Mouse (Mus musculus) hindbrain, embryonic 15.5 days (tissue): ENCODE data around the gene Prl7c1. TPM values are rescaled to one million over a fixed set of nuclear protein-coding genes. Genes with fewer than 3 reads are reported as not detected.
"Not testable (repeated sequence)": the region's sequence is repeated elsewhere in the genome, so short reads cannot be mapped to it uniquely, and the experiment has no call there.

Source experiments
- ATAC-seq: fragments of 200-750 bp; cut with Nextera tagmentation; 2 replicates; pipeline ENCODE4 v1.8.0; 2017; ENCODE audit warnings: low read depth, moderate number of reproducible peaks, moderate TSS enrichment; ENCODE audit not compliant: low FRiP score
- H3K27ac ChIP-seq: fragments of 300-500 bp; sonication (generic); replicated peaks from 2 replicates; pipeline ENCODE4 v1.5.1; 2015; ENCODE audit warnings: mild to moderate bottlenecking, inconsistent platforms
- H3K27me3 ChIP-seq: fragments of 300-500 bp; sonication (generic); 2 replicates; pipeline ENCODE4 v1.6.1; 2015; ENCODE audit warnings: control low read depth, inconsistent platforms
- H3K36me3 ChIP-seq: fragments of 300-500 bp; sonication (generic); 2 replicates; pipeline ENCODE4 v1.6.1; 2015; ENCODE audit warnings: control low read depth, inconsistent platforms
- H3K4me1 ChIP-seq: fragments of 300-500 bp; sonication (generic); replicated peaks from 2 replicates; pipeline ENCODE4 v1.6.1; 2015; ENCODE audit warnings: control low read depth, inconsistent platforms
- H3K4me2 ChIP-seq: fragments of 300-500 bp; sonication (generic); 2 replicates; pipeline ENCODE4 v1.6.1; 2015; ENCODE audit warnings: moderate library complexity, mild to moderate bottlenecking, inconsistent platforms
- H3K4me3 ChIP-seq: fragments of 300-500 bp; sonication (generic); 2 replicates; pipeline ENCODE4 v1.5.1; 2015; ENCODE audit warnings: mild to moderate bottlenecking, inconsistent platforms
- H3K9ac ChIP-seq: fragments of 300-500 bp; sonication (generic); 2 replicates; pipeline ENCODE4 v1.6.1; 2015; ENCODE audit warnings: inconsistent platforms
- H3K9me3 ChIP-seq: fragments of 300-500 bp; sonication (generic); 2 replicates; pipeline ENCODE4 v1.6.1; 2016; ENCODE audit warnings: control low read depth, inconsistent platforms
- WGBS: fragments of 180-500 bp; shearing (Covaris S2); methylation state at CpG from one replicate; pipeline ENCODE4 v1.1.7; 2015; 5-methylcytosine and 5-hydroxymethylcytosine counted together
- polyA plus RNA-seq: library from polyadenylated mRNA; unstranded; fragments of >200 nt; fragmentation: Nextera tagmentation; extraction: Ambion mirVana; gene quantifications from 2 replicates; pipeline ENCODE4 v1.2.1, GENCODE M21; 2015

The Prl7c1 gene
- not detected in 2 replicates for polyA plus RNA-seq

GRCm38 (mm10) chr13:27780704-27781103 is at the start of gene Prl7c1:
Prl7c1 (minus strand) TSS chr13:27780804.
- not testable (repeated sequence) for H3K4me3 ChIP-seq, H3K9me3 ChIP-seq, H3K27ac ChIP-seq, H3K4me1 ChIP-seq, H3K36me3 ChIP-seq, ATAC-seq, H3K27me3 ChIP-seq, H3K4me2 ChIP-seq, H3K9ac ChIP-seq
- 78% methylated on average over 3 of the region's 3 CpGs for whole genome bisulfite sequencing

- no peaks in the 10 kb centered on the region for H3K36me3 ChIP-seq
- no peak overlapping the region for H3K4me3 ChIP-seq
- no peak overlapping the region for H3K4me2 ChIP-seq
- no peaks in the 10 kb centered on the region for H3K4me1 ChIP-seq
- H3K9me3 ChIP-seq = no peaks in the 10 kb centered on the region
- 91% methylated on average over 1 of the region's 1 CpGs for WGBS
- no peaks in the 10 kb centered on the region for H3K27me3 ChIP-seq
- ATAC-seq = no peak
- no peak overlapping the region for H3K27ac ChIP-seq
- H3K9ac ChIP-seq = no peak overlapping the region
These were observed 22.2 kb upstream of the Prl7c1 start for GRCm38 (mm10) chr13:27802765-27803164.

DNA sequence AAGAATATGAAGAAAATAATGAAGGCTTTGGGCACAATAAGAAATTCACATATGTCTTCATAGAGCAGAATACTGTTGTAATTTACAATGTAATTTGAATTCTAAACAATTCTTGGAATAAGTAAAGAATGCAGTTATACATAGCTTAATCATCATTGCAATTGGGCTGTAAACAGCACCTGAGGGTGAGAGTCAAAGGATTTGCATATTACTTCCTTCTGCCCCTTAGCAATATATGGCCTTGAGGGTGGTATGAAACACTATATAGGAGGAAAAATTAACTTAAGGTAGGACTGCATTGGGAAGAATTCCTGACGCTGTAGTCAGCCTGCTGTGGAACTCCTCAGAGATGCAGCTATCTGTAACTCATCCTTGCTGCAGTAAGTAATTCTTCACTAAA is 20.8 kb upstream of the Prl7c1 start, which contains the start of gene Prl2a1:
Prl2a1 (plus strand) TSS at position 301 of the 400 bp plus-strand sequence.
- WGBS = 74% methylated on average over 1 of the region's 1 CpGs

DNA sequence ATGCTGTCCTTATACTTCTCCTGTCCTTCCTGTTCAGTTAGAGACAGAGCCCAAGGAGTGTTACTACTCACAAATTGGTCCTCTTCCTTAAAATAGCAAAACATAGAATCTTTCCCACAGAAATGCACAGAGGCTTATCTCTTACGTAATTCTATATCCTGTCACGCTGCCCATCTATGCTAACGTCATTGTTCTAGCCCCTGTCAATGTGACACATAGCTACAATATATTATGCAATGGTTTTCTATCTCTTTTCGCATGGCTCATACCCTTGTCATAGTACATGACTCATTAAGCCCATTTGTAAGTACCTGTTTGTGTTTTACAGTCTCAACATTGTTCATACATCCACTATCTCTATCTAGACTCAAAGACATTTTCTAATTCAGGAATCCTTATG is 18.7 kb upstream of the Prl7c1 start:
- no peak overlapping the region for H3K27ac ChIP-seq
- H3K27me3 ChIP-seq = no peaks in the 10 kb centered on the region
- H3K9ac ChIP-seq = no peak overlapping the region
- no peaks in the 10 kb centered on the region for H3K9me3 ChIP-seq
- H3K36me3 ChIP-seq = no peaks in the 10 kb centered on the region
- no peak overlapping the region for H3K4me2 ChIP-seq
- H3K4me3 ChIP-seq = no peak overlapping the region
- H3K4me1 ChIP-seq = no peaks in the 10 kb centered on the region
- ATAC-seq = no peak
- 87% methylated on average over 4 of the region's 4 CpGs for WGBS

More for the DNA sequence above, 20.8 kb upstream of the Prl7c1 start, which contains the start of gene Prl2a1:
- no peaks in the 10 kb centered on the region for H3K4me1 ChIP-seq
- no peaks in the 10 kb centered on the region for H3K9me3 ChIP-seq
- H3K4me2 ChIP-seq = no peak within 1 kb of the TSS
- no peak within 1 kb of the TSS for H3K27ac ChIP-seq
- H3K9ac ChIP-seq = no peak within 1 kb of the TSS
- no peaks in the 10 kb centered on the region for H3K27me3 ChIP-seq
- H3K4me3 ChIP-seq = no peak within 1 kb of the TSS
- no peaks in the 10 kb centered on the region for H3K36me3 ChIP-seq
- no peak for ATAC-seq

- no peak for ATAC-seq
- no peak overlapping the region for H3K27ac ChIP-seq
- 91% methylated on average over 10 of the region's 10 CpGs for WGBS
- H3K9me3 ChIP-seq = no peaks in the 10 kb centered on the region
- no peak overlapping the region for H3K4me3 ChIP-seq
- H3K4me2 ChIP-seq = no peak overlapping the region
- no peaks in the 10 kb centered on the region for H3K27me3 ChIP-seq
- no peaks in the 10 kb centered on the region for H3K36me3 ChIP-seq
- no peak overlapping the region for H3K9ac ChIP-seq
- H3K4me1 ChIP-seq = no peaks in the 10 kb centered on the region
These were observed 46.0 kb downstream of the Prl7c1 start for GRCm38 (mm10) chr13:27734512-27735186.

- not testable (repeated sequence) for H3K4me2 ChIP-seq, H3K9me3 ChIP-seq, ATAC-seq, H3K27ac ChIP-seq, H3K4me3 ChIP-seq, H3K27me3 ChIP-seq, H3K4me1 ChIP-seq, H3K36me3 ChIP-seq, H3K9ac ChIP-seq
- WGBS = 82% methylated on average over 5 of the region's 5 CpGs
These were observed 50.2 kb downstream of the Prl7c1 start for GRCm38 (mm10) chr13:27730286-27730959.

DNA sequence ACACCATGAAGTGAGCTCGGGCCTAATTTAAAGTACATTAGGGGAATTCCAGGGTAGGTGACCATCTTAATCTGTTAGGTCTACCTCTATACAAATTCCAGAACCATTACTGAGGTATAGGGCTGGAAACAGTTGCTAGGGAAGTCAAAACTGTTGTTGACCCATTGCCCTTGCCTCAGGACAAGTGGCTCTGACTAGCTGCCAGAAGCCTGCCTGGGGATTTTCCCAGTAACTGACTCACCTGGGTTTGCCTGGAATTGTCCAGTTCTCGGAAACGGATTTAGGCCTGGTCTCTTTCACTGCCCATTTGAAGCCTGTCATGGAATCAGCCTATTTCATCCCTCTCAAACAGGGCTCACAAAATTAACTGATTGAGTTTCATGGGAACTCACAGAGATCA is 55.5 kb downstream of the Prl7c1 start:
- WGBS = 91% methylated on average over 3 of the region's 3 CpGs
- not testable (repeated sequence) for H3K4me3 ChIP-seq, H3K4me1 ChIP-seq, H3K36me3 ChIP-seq, H3K9ac ChIP-seq, ATAC-seq, H3K9me3 ChIP-seq, H3K4me2 ChIP-seq, H3K27me3 ChIP-seq, H3K27ac ChIP-seq

Other genes starting within 250 kb of the Prl7c1 start
- gene Prl8a9, start 216.2 kb downstream of the Prl7c1 start, polyA plus RNA-seq = not detected in 2 replicates
- gene Prl8a1, start 198.6 kb downstream of the Prl7c1 start, polyA plus RNA-seq = not detected in 2 replicates
- not detected in 2 replicates for gene Prl7b1, start 170.2 kb downstream of the Prl7c1 start, polyA plus RNA-seq
- not detected in 2 replicates for gene Prl7a1, start 138.3 kb downstream of the Prl7c1 start, polyA plus RNA-seq
- not detected in 2 replicates for gene Prl7a2, start 112.8 kb downstream of the Prl7c1 start, polyA plus RNA-seq
- gene Prl7d1, start 64.1 kb downstream of the Prl7c1 start, polyA plus RNA-seq = not detected in 2 replicates
- gene Prl2a1, start 20.9 kb upstream of the Prl7c1 start, polyA plus RNA-seq = not detected in 2 replicates
- not detected in 2 replicates for gene Prl2c1, start 68.5 kb upstream of the Prl7c1 start, polyA plus RNA-seq
- not detected in 2 replicates for gene Prl4a1, start 235.4 kb upstream of the Prl7c1 start, polyA plus RNA-seq